Mouse (Mus musculus) heart, embryonic 12.5 days (tissue): ENCODE results near the gene Slc25a38. TPM values are rescaled to one million over a fixed set of nuclear protein-coding genes. Genes with fewer than 3 reads are reported as not detected.

Source experiments
- ATAC-seq: fragments of 200-750 bp; cut with Nextera tagmentation; 2 replicates; pipeline ENCODE4 v1.8.0; 2017; ENCODE audit warnings: moderate TSS enrichment, moderate library complexity; ENCODE audit not compliant: insufficient number of reproducible peaks, low FRiP score
- H3K27ac ChIP-seq: fragments of 300-500 bp; sonication (generic); 2 replicates; pipeline ENCODE4 v1.5.1; 2016; ENCODE audit warnings: mild to moderate bottlenecking, moderate library complexity; ENCODE audit not compliant: poor library complexity, severe bottlenecking
- H3K27me3 ChIP-seq: fragments of 300-500 bp; sonication (generic); replicated peaks from 2 replicates; pipeline ENCODE4 v1.6.1; 2016; ENCODE audit warnings: mild to moderate bottlenecking, moderate library complexity
- H3K36me3 ChIP-seq: fragments of 300-500 bp; sonication (generic); 2 replicates; pipeline ENCODE4 v1.6.1; 2016; ENCODE audit warnings: mild to moderate bottlenecking, moderate library complexity
- H3K4me1 ChIP-seq: fragments of 300-500 bp; sonication (generic); replicated peaks from 2 replicates; pipeline ENCODE4 v1.6.1; 2016; ENCODE audit warnings: mild to moderate bottlenecking
- H3K4me2 ChIP-seq: fragments of 300-500 bp; sonication (generic); 2 replicates; pipeline ENCODE4 v1.6.1; 2016; ENCODE audit warnings: mild to moderate bottlenecking, moderate library complexity
- H3K4me3 ChIP-seq: fragments of 300-500 bp; sonication (generic); 2 replicates; pipeline ENCODE4 v1.5.1; 2016; ENCODE audit warnings: mild to moderate bottlenecking
- H3K9ac ChIP-seq: fragments of 300-500 bp; sonication (generic); 2 replicates; pipeline ENCODE4 v1.6.1; 2016; ENCODE audit warnings: mild to moderate bottlenecking, moderate library complexity
- H3K9me3 ChIP-seq: fragments of 300-500 bp; sonication (generic); replicated peaks from 2 replicates; pipeline ENCODE4 v1.6.1; 2016; ENCODE audit warnings: mild to moderate bottlenecking, moderate library complexity
- WGBS: fragments of 180-500 bp; shearing (Covaris S2); methylation state at CpG from one replicate; pipeline ENCODE4 v1.1.7; 2016; 5-methylcytosine and 5-hydroxymethylcytosine counted together
- polyA plus RNA-seq: library from polyadenylated mRNA; unstranded; fragments of >200 nt; fragmentation: Nextera tagmentation; extraction: Ambion mirVana; gene quantifications from 2 replicates; pipeline ENCODE4 v1.2.1, GENCODE M21; 2016

The Slc25a38 gene
- polyA plus RNA-seq, 1 experiment from 2014 or later, result 24.9 TPM

DNA sequence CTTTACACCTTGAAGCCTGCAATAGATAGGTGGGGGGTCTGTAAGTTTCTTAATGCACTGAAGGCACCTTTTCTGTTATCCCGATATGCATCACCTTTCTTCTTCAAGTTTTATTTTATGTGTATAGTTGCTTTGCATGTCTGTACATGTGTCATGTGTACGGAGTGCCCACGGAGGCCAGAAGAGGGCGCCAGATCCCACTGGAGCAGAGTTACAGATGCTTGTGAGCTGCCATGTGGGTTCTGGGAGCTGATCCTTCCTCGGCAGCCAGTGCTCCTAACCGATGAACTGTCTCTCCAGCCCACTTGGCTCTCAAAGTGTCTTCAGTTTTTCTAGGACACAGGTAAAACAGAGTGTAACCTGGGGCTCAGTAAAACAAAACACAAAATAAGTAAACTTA lies 28.9 kb upstream of the Slc25a38 start:
- H3K27ac ChIP-seq, result no peak overlapping the region
- H3K9me3 ChIP-seq, result 0 out of 2 replicates have a peak, but pooled peaks cover 4% of the 10 kb centered on the region
- H3K4me1 ChIP-seq, result no peaks in the 10 kb centered on the region
- no peak for ATAC-seq
- H3K4me2 ChIP-seq, result no peak overlapping the region
- 64% methylated on average over 6 of the region's 6 CpGs for WGBS
- no peaks in the 10 kb centered on the region for H3K36me3 ChIP-seq
- H3K4me3 ChIP-seq, result no peak overlapping the region
- H3K9ac ChIP-seq, result no peak overlapping the region
- 0 out of 2 replicates have a peak, but pooled peaks cover 3% of the 10 kb centered on the region for H3K27me3 ChIP-seq

- no peaks in the 10 kb centered on the region for H3K36me3 ChIP-seq
- 0 out of 2 replicates have a peak, but pooled peaks cover 4% of the 10 kb centered on the region for H3K9me3 ChIP-seq
- 76% methylated on average over 5 of the region's 5 CpGs for WGBS
- no peak overlapping the region for H3K4me3 ChIP-seq
- H3K27ac ChIP-seq, result no peak overlapping the region
- H3K9ac ChIP-seq, result no peak overlapping the region
- no peak for ATAC-seq
- no peak overlapping the region for H3K4me2 ChIP-seq
- 0 out of 2 replicates have a peak, but pooled peaks cover 3% of the 10 kb centered on the region for H3K27me3 ChIP-seq
- H3K4me1 ChIP-seq, result no peaks in the 10 kb centered on the region
Measured at GRCm38 (mm10) chr9:120081967-120082366, 28.2 kb upstream of the Slc25a38 start.

DNA sequence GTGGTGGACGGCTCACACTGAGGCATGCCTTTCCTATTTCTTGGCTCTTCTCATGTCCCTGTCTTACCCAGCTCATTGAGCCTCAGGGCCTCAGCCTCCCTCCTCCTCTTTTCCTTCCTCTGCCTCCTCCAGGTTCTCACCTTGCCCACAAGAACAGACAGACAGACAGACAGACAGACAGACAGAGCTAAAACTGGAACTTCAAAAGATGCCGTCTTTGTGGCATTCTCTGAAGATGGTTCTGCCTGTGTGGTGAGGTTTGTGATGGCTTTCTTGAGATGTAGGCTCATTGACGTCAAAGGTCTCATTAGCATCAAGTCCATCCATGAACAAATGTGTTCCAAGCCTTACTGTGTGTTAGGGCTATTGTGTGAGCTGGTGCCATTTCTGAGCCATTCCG lies 27.5 kb upstream of the Slc25a38 start:
- H3K4me2 ChIP-seq, result no peak overlapping the region
- H3K4me3 ChIP-seq, result no peak overlapping the region
- no peaks in the 10 kb centered on the region for H3K36me3 ChIP-seq
- no peak overlapping the region for H3K27ac ChIP-seq
- no peak overlapping the region for H3K9ac ChIP-seq
- 0 out of 2 replicates have a peak, but pooled peaks cover 3% of the 10 kb centered on the region for H3K27me3 ChIP-seq
- WGBS, result 86% methylated on average over 4 of the region's 4 CpGs
- H3K9me3 ChIP-seq, result 0 out of 2 replicates have a peak, but pooled peaks cover 4% of the 10 kb centered on the region
- H3K4me1 ChIP-seq, result no peaks in the 10 kb centered on the region
- no peak for ATAC-seq

DNA sequence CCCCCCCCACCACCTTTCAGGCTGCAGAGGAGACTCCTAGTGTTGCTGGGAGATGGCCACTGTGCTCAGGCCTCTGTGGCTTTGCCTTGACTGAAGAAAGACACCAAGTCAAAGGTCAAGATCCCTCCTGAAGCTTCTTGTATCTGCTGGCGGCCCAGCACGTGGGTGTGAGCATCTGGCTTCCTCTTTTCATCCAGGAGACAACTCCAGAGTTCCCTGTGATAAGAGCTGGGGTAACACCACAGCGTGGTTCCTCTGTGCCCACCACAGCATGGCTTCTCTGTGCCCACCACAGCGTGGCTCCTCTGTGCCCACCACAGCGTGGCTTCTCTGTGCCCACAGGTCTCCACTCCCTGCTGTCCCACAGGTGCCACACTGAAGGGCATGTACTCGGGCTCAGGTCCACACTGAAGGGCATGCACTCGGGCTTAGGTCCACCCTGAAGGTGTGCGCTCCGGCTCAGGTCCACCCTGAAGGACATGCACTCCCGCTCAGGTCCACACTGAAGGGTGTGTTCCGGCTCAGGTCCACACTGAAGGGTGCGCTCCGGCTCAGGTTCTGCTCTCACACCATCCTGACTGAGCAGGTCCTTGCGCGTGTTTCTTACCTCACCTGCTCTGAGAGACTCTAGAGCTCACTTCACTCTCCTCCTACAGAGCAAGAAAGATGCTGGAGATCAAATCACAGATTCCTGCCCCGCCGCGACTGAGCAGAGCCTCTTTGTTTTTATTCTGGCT lies 26.8 kb upstream of the Slc25a38 start:
- Histone ChIP-seq H3K27me3 (0 out of 2 replicates have a peak, but pooled peaks cover 3% of the 10 kb centered on the region), H3K9ac (no peak overlapping the region)

GRCm38 (mm10) chr9:120084406-120084805 lies 25.8 kb upstream of the Slc25a38 start:
- peaks cover 11% of the 10 kb centered on the region; the same call in 1 of the 2 replicates for H3K9me3 ChIP-seq
- no peak overlapping the region for H3K9ac ChIP-seq
- no peak overlapping the region for H3K4me3 ChIP-seq
- H3K27ac ChIP-seq, result no peak overlapping the region
- ATAC-seq, result no peak
- H3K4me1 ChIP-seq, result no peaks in the 10 kb centered on the region
- no peak overlapping the region for H3K4me2 ChIP-seq
- 0 out of 2 replicates have a peak, but pooled peaks cover 3% of the 10 kb centered on the region for H3K27me3 ChIP-seq
- no peaks in the 10 kb centered on the region for H3K36me3 ChIP-seq
- 77% methylated on average over 9 of the region's 9 CpGs for whole genome bisulfite sequencing

More for the DNA sequence above, 26.8 kb upstream of the Slc25a38 start:
- Histone ChIP-seq H3K4me1 (no peaks in the 10 kb centered on the region), H3K36me3 (no peaks in the 10 kb centered on the region), H3K9me3 (0 out of 2 replicates have a peak, but pooled peaks cover 4% of the 10 kb centered on the region), H3K27ac (no peak overlapping the region), H3K4me2 (no peak overlapping the region), H3K4me3 (no peak overlapping the region)
- ATAC-seq, result no peak; the same call in 1 of the 2 replicates
- WGBS, result 74% methylated on average over 18 of the region's 18 CpGs

GRCm38 (mm10) chr9:120089125-120089524 lies 21.0 kb upstream of the Slc25a38 start:
- Histone ChIP-seq H3K9me3 (peaks cover 8% of the 10 kb centered on the region; the same call in 1 of the 2 replicates), H3K4me1 (no peaks in the 10 kb centered on the region), H3K27me3 (no peaks in the 10 kb centered on the region), H3K9ac (no peak overlapping the region), H3K4me3 (no peak overlapping the region), H3K36me3 (no peaks in the 10 kb centered on the region), H3K27ac (no peak overlapping the region), H3K4me2 (no peak overlapping the region)
- WGBS, result 73% methylated on average over 7 of the region's 7 CpGs
- no peak for ATAC-seq

GRCm38 (mm10) chr9:120091086-120091485 lies 19.1 kb upstream of the Slc25a38 start:
- H3K36me3 ChIP-seq, result no peaks in the 10 kb centered on the region
- ATAC-seq, result no peak
- H3K4me3 ChIP-seq, result no peak overlapping the region
- no peaks in the 10 kb centered on the region for H3K27me3 ChIP-seq
- H3K9me3 ChIP-seq, result peaks cover 8% of the 10 kb centered on the region; the same call in 1 of the 2 replicates
- no peak overlapping the region for H3K9ac ChIP-seq
- H3K4me1 ChIP-seq, result no peaks in the 10 kb centered on the region
- H3K4me2 ChIP-seq, result no peak overlapping the region
- WGBS, result 77% methylated on average over 10 of the region's 10 CpGs
- no peak overlapping the region for H3K27ac ChIP-seq

DNA sequence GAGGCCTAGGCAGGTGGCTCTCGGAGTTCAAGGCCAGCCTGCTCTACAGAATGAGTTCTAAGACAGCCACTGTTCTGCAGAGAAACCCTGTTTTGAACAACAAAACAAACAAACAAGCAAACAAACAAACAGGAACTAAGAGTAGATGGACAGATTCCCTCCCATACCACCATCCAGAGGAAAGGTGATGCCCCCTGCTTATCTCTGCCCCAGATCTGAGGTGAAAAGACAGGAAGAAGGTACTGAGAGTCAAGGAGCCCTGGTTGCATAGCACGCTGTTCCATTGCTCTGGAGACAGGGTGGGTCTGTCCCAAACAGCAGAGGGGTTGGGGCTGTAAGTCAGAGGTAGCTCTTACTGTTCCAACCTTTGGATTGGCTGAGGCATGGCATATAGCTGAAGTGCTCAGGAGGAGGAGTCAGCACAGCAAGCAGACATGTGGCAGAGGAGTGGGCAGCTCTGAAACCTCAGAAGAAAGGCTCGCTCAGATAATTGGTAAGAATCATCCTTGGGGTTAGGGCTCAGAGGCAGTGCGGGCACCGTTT lies 18.4 kb upstream of the Slc25a38 start, which contains the start of gene Ccr8:
Gene Ccr8, plus strand, starts transcription at position 419 of the 543 bp plus-strand sequence.
- H3K9ac ChIP-seq, result no peak within 1 kb of the TSS
- H3K36me3 ChIP-seq, result no peaks in the 10 kb centered on the region
- H3K4me2 ChIP-seq, result no peak within 1 kb of the TSS
- H3K4me3 ChIP-seq, result no peak within 1 kb of the TSS
- no peaks in the 10 kb centered on the region for H3K4me1 ChIP-seq
- no peaks in the 10 kb centered on the region for H3K27me3 ChIP-seq
- peaks cover 8% of the 10 kb centered on the region; the same call in 1 of the 2 replicates for H3K9me3 ChIP-seq
- no peak for ATAC-seq
- 72% methylated on average over 5 of the region's 5 CpGs for WGBS
- no peak within 1 kb of the TSS for H3K27ac ChIP-seq

- H3K36me3 ChIP-seq, result no peaks in the 10 kb centered on the region
- H3K4me2 ChIP-seq, result no peak overlapping the region
- no peak overlapping the region for H3K4me3 ChIP-seq
- no peaks in the 10 kb centered on the region for H3K27me3 ChIP-seq
- H3K9me3 ChIP-seq, result peaks cover 8% of the 10 kb centered on the region; the same call in 1 of the 2 replicates
- no peak overlapping the region for H3K9ac ChIP-seq
- WGBS, result 80% methylated on average over 13 of the region's 13 CpGs
- ATAC-seq, result no peak
- H3K4me1 ChIP-seq, result no peaks in the 10 kb centered on the region
- no peak overlapping the region for H3K27ac ChIP-seq
Measured at GRCm38 (mm10) chr9:120093701-120094100, 16.5 kb upstream of the Slc25a38 start.

- H3K36me3 ChIP-seq, result no peaks in the 10 kb centered on the region
- ATAC-seq, result no peak
- no peak overlapping the region for H3K27ac ChIP-seq
- H3K4me2 ChIP-seq, result no peak overlapping the region
- no peaks in the 10 kb centered on the region for H3K4me1 ChIP-seq
- no peaks in the 10 kb centered on the region for H3K9me3 ChIP-seq
- no peaks in the 10 kb centered on the region for H3K27me3 ChIP-seq
- no peak overlapping the region for H3K9ac ChIP-seq
- H3K4me3 ChIP-seq, result no peak overlapping the region
- 71% methylated on average over 7 of the region's 7 CpGs for WGBS
Measured at GRCm38 (mm10) chr9:120095886-120096285, 14.3 kb upstream of the Slc25a38 start.

- Histone ChIP-seq H3K9me3 (peaks cover 13% of the 10 kb centered on the region), H3K4me1 (no peaks in the 10 kb centered on the region), H3K27me3 (no peaks in the 10 kb centered on the region), H3K4me2 (no peak overlapping the region), H3K9ac (no peak overlapping the region), H3K27ac (no peak overlapping the region), H3K36me3 (no peaks in the 10 kb centered on the region), H3K4me3 (no peak overlapping the region)
- ATAC-seq, result no peak
- 18% methylated on average over 7 of the region's 7 CpGs for WGBS
Measured at GRCm38 (mm10) chr9:120098682-120099081, 11.5 kb upstream of the Slc25a38 start.
